12 mouse cellular contexts compared by ENCODE assay signal in genomic region chr4:43428180-43428861, GRCm38 (mm10). TPM values are rescaled to one million over a fixed set of nuclear protein-coding genes. Genes with fewer than 3 reads are reported as not detected.
DNase-seq lines count a peak whose midpoint lies in the region; ATAC-seq and TF ChIP-seq lines count a peak whose summit lies in the region.
"Had no signal": no experiment of that assay in that cellular context is flagged by ENCODE, and none has a peak within 500 bp of the region (broad histone marks: within the 10 kb centered on the region; RNA-seq: fewer than 3 reads in every experiment).

No protein-coding gene starts in this region.

- no peak for ATAC-seq in heart, embryonic 15.5 days (replicated peaks; ENCODE audit: insufficient number of reproducible peaks, insufficient read depth, low FRiP score, low read depth)
- ATAC-seq in heart, postnatal 0 days (ENCODE audit: insufficient read depth, low read depth): no peak

- H3K9ac ChIP-seq in heart, embryonic 15.5 days: no peak overlapping the region
- H3K9ac ChIP-seq in ES-Bruce4 (ENCODE audit: low read depth, poor library complexity, severe bottlenecking): no peak overlapping the region
- peak overlapping the region; percentile 25; the same call in 1 of the 2 replicates for H3K9ac ChIP-seq in heart, postnatal 0 days (replicated peaks; ENCODE audit: low read depth, low read length)
- H3K9ac ChIP-seq: stomach, embryonic 15.5 days had no signal

- no peak for TF ChIP-seq EP300 in ES-Bruce4 (IDR thresholded peaks at IDR 0.05; ENCODE audit: insufficient read depth, low read depth, low read length)
- TF ChIP-seq EP300 in heart, postnatal 0 days (IDR thresholded peaks at IDR 0.05; ENCODE audit: low read depth): no peak

- TF ChIP-seq CTCF in ES-Bruce4 (IDR thresholded peaks at IDR 0.05; ENCODE audit: low read depth, low read length): no peak
- TF ChIP-seq CTCF in heart, postnatal 0 days (IDR thresholded peaks at IDR 0.05; ENCODE audit: low read depth): no peak

- peak overlapping the region; percentile 36; the same call in 1 of the 2 replicates for H3K4me2 ChIP-seq in heart, embryonic 15.5 days
- peak overlapping the region; percentile 40; the same call in 1 of the 2 replicates for H3K4me2 ChIP-seq in heart, postnatal 0 days (ENCODE audit: low read depth, low read length)
- H3K4me2 ChIP-seq: liver, embryonic 11.5 days had no signal

- peaks cover 19% of the 10 kb centered on the region for H3K4me1 ChIP-seq in heart, embryonic 15.5 days (replicated peaks)
- no peaks in the 10 kb centered on the region for H3K4me1 ChIP-seq in ES-Bruce4 (ENCODE audit: control insufficient read depth, insufficient read depth, low read length)
- H3K4me1 ChIP-seq in heart, postnatal 0 days (ENCODE audit: control insufficient read depth, insufficient read depth): no peaks in the 10 kb centered on the region

- peaks cover 32% of the 10 kb centered on the region for H3K36me3 ChIP-seq in heart, embryonic 15.5 days
- H3K36me3 ChIP-seq in ES-Bruce4 (ENCODE audit: control insufficient read depth, insufficient read depth, low read length, poor library complexity, severe bottlenecking): 0 out of 2 replicates have a peak, but pooled peaks cover 3% of the 10 kb centered on the region
- peaks cover 38% of the 10 kb centered on the region for H3K36me3 ChIP-seq in heart, postnatal 0 days (replicated peaks; ENCODE audit: control insufficient read depth, insufficient read depth, low read length)

- no peak for DNase-seq in heart, postnatal 4 days
- no peak for DNase-seq in heart, postnatal 0 days (ENCODE audit: low spot score)
- peak; percentile 53 for DNase-seq in mesoderm, embryonic 11.5 days (ENCODE audit: low read depth, low spot score)
- no peak for DNase-seq in right cerebral cortex, postnatal 25 days
- no peak for DNase-seq in cerebellum, adult 9-11 months

- no peak overlapping the region for H3K27ac ChIP-seq in heart, embryonic 15.5 days
- no peak overlapping the region for H3K27ac ChIP-seq in ES-Bruce4 (ENCODE audit: insufficient read depth, low read length)
- 0 out of 2 replicates have a peak overlapping the region, but pooled peaks have one; percentile 33 for H3K27ac ChIP-seq in heart, postnatal 0 days (ENCODE audit: low read depth)
- H3K27ac ChIP-seq: stomach, embryonic 15.5 days had no signal

- no peak for TF ChIP-seq POLR2A in ES-Bruce4 (IDR thresholded peaks at IDR 0.05; ENCODE audit: insufficient read depth, low read length)

- H3K9me3 ChIP-seq in heart, embryonic 15.5 days (replicated peaks): no peaks in the 10 kb centered on the region
- H3K9me3 ChIP-seq in ES-Bruce4 (replicated peaks; ENCODE audit: control insufficient read depth, insufficient read depth, low read length, poor library complexity, severe bottlenecking): no peaks in the 10 kb centered on the region
- no peaks in the 10 kb centered on the region for H3K9me3 ChIP-seq in heart, postnatal 0 days (replicated peaks; ENCODE audit: control insufficient read depth, low read length)
- H3K9me3 ChIP-seq: stomach, embryonic 15.5 days had no signal

- H3K27me3 ChIP-seq in heart, embryonic 15.5 days: peaks cover 33% of the 10 kb centered on the region
- no peaks in the 10 kb centered on the region for H3K27me3 ChIP-seq in ES-Bruce4 (ENCODE audit: control insufficient read depth, insufficient read depth, low read length, poor library complexity, severe bottlenecking)
- H3K27me3 ChIP-seq in heart, postnatal 0 days (ENCODE audit: control insufficient read depth, insufficient read depth, low read length): no peaks in the 10 kb centered on the region

- 36% methylated on average over 16 of the region's 16 CpGs for WGBS in heart, embryonic 15.5 days
- WGBS in heart, postnatal 0 days: 38% methylated on average over 16 of the region's 16 CpGs

- no peak overlapping the region for H3K4me3 ChIP-seq in heart, embryonic 15.5 days
- peak overlapping the region; percentile 41 for H3K4me3 ChIP-seq in ES-Bruce4 (ENCODE audit: low read depth, low read length)
- H3K4me3 ChIP-seq in heart, postnatal 0 days (ENCODE audit: low read depth, low read length): no peak overlapping the region

RNA-seq across cellular contexts. Expression of gene Fam166b, which starts 0.6 kb away (rescaled TPM):
- 0.16 and 0.18 TPM in 2 replicates for polyA plus RNA-seq in heart, embryonic 15.5 days (2015; fragmentation: Nextera tagmentation; extraction: Ambion mirVana)
- not detected for total RNA-seq in heart, postnatal 4 days (2021)
- 2.1 and 2.4 TPM in 2 replicates for polyA plus RNA-seq in ES-Bruce4 (2011; ENCODE audit: insufficient read depth, insufficient read length, low read depth, missing spikeins)
- not detected in 2 replicates for total RNA-seq in heart, postnatal 0 days (2014; rRNA removed; ENCODE audit: low replicate concordance)
- 0.14 and 0.25 TPM in 2 replicates for polyA plus RNA-seq in heart, postnatal 0 days (2015; fragmentation: Nextera tagmentation; extraction: Ambion mirVana)
- total RNA-seq: MEL had no signal
- polyA plus RNA-seq: liver, embryonic 11.5 days had no signal

RNA-seq across cellular contexts. Expression of gene Tesk1, which starts 13.4 kb away (rescaled TPM):
- 3.1 and 5.8 TPM in 2 replicates for polyA plus RNA-seq in heart, embryonic 15.5 days (2015; fragmentation: Nextera tagmentation; extraction: Ambion mirVana)
- total RNA-seq in heart, postnatal 4 days (2021): 10 to 100 TPM; 41.2 to 45.4 TPM
- 12.6 and 14.9 TPM in 2 replicates for polyA plus RNA-seq in ES-Bruce4 (2011; ENCODE audit: insufficient read depth, insufficient read length, low read depth, missing spikeins)
- total RNA-seq in heart, postnatal 0 days (2014; rRNA removed; ENCODE audit: low replicate concordance): 51.3 and 55.5 TPM in 2 replicates
- 3.9 and 5.1 TPM in 2 replicates for polyA plus RNA-seq in heart, postnatal 0 days (2015; fragmentation: Nextera tagmentation; extraction: Ambion mirVana)

RNA-seq across cellular contexts. Expression of gene Cd72, which starts 26.1 kb away (rescaled TPM):
- 2.1 and 5.2 TPM in 2 replicates for polyA plus RNA-seq in heart, embryonic 15.5 days (2015; fragmentation: Nextera tagmentation; extraction: Ambion mirVana)
- under 1 TPM; 0.56 to 0.69 TPM for total RNA-seq in heart, postnatal 4 days (2021)
- not detected in 2 replicates for polyA plus RNA-seq in ES-Bruce4 (2011; ENCODE audit: insufficient read depth, insufficient read length, low read depth, missing spikeins)
- 0.08 and 0.81 TPM in 2 replicates for total RNA-seq in heart, postnatal 0 days (2014; rRNA removed; ENCODE audit: low replicate concordance)
- polyA plus RNA-seq in heart, postnatal 0 days (2015; fragmentation: Nextera tagmentation; extraction: Ambion mirVana): 3.4 TPM in 2 replicates

RNA-seq across cellular contexts. Expression of gene Rusc2, which starts 46.5 kb away (rescaled TPM):
- 14.7 and 17.2 TPM in 2 replicates for polyA plus RNA-seq in heart, embryonic 15.5 days (2015; fragmentation: Nextera tagmentation; extraction: Ambion mirVana)
- 10 to 100 TPM; 39.5 to 41.2 TPM for total RNA-seq in heart, postnatal 4 days (2021)
- polyA plus RNA-seq in ES-Bruce4 (2011; ENCODE audit: insufficient read depth, insufficient read length, low read depth, missing spikeins): 24.9 and 27.0 TPM in 2 replicates
- total RNA-seq in heart, postnatal 0 days (2014; rRNA removed; ENCODE audit: low replicate concordance): 32.2 and 34.9 TPM in 2 replicates
- polyA plus RNA-seq in heart, postnatal 0 days (2015; fragmentation: Nextera tagmentation; extraction: Ambion mirVana): 7.2 and 8.0 TPM in 2 replicates

RNA-seq across cellular contexts. Expression of gene Sit1, which starts 55.2 kb away (rescaled TPM):
- 0.10 and 1.4 TPM in 2 replicates for polyA plus RNA-seq in heart, embryonic 15.5 days (2015; fragmentation: Nextera tagmentation; extraction: Ambion mirVana)
- total RNA-seq in heart, postnatal 4 days (2021): not detected
- polyA plus RNA-seq in ES-Bruce4 (2011; ENCODE audit: insufficient read depth, insufficient read length, low read depth, missing spikeins): not detected in 2 replicates
- total RNA-seq in heart, postnatal 0 days (2014; rRNA removed; ENCODE audit: low replicate concordance): 2.8 TPM in 1 of 2 replicates, not detected in the other
- not detected in 2 replicates for polyA plus RNA-seq in heart, postnatal 0 days (2015; fragmentation: Nextera tagmentation; extraction: Ambion mirVana)
- polyA plus RNA-seq: embryonic facial prominence, embryonic 14.5 days; liver, embryonic 11.5 days; neural tube, embryonic 11.5 days; stomach, embryonic 15.5 days had no signal
